Mouse (Mus musculus) left cerebral cortex, postnatal 36 days (tissue): ENCODE measurements around the gene Ubac1. TPM values are rescaled to one million over a fixed set of nuclear protein-coding genes. Genes with fewer than 3 reads are reported as not detected.
A peak's percentile ranks its signal among the peaks of the same experiment; 100 is the strongest.

ENCODE experiments used
- DNase-seq, 2 experiments: peaks; one replicate each; pipeline ENCODE4 v3.0.0; 2021 to 2022; ENCODE audit warnings: low spot score in 2 of 2, mixed read lengths in 1 of 2
- intact Hi-C: fragments of 180-260 bp; cut with DNase I; formaldehyde crosslinking; loops from one replicate; pipeline ENCODE4 v1.15.1; 2025
- total RNA-seq, 2 experiments: library from RNA; stranded (reverse); gene quantifications; 2 replicates each; pipeline ENCODE4 v1.2.3; 2021

Gene Ubac1
- total RNA-seq, 2 experiments from 2014 or later: 63.2 to 64.8 TPM

GRCm38 (mm10) chr2:26030288-26030687 is 8.7 kb upstream of the Ubac1 start:
- intact Hi-C loops: no loop called here
- no peak for DNase-seq

- intact Hi-C loops: loop anchor here (1.0 to 10.0 kb wide), 2 partner anchors 118 to 250 kb away; no protein-coding TSS in a partner anchor
- peak; percentile 33 to 39 for DNase-seq
These were observed 2.9 kb upstream of the Ubac1 start for GRCm38 (mm10) chr2:26024138-26025075.

DNA sequence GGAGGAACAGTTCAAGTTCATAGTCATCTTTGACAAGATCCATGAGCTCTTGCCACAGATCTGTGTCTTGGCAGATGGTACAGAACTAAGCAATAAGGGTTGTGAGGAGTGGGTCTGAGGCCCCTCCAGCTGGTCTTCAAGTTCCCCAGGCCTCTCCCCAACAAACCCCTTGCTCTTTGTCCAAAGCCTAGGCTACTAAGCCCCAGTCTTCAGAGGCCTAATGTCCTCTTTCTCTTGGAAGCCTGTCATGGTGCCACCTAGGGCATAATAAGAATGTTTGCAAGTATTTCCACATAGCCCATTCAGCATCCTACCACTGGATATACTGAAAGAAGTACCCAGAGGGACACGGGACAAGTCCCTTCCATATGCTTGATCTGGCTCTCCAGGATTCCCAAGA is 1.1 kb upstream of the Ubac1 start:
- no peak for DNase-seq
- intact Hi-C loops: loop anchor here (10.0 kb wide), 1 partner anchor 252 kb away; no protein-coding TSS in a partner anchor

DNA sequence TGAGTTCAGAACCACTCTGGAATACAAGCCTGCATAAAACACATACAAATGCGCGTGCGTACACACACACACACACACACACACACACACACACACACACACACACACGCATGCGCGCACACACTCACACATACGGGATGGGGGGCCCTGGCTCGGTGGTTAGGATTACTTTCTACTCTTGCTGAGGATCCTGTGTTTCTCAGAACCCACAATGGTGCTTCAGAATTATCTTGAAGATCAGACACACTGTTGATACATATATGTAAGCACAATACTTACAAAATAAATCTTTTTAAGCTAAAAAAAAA is 665 bp upstream of the Ubac1 start:
- intact Hi-C loops: loop anchor here (10.0 kb wide), 1 partner anchor 253 kb away; no protein-coding TSS in a partner anchor
- DNase-seq: no peak

- intact Hi-C loops: loop anchor here (2.0 to 10.0 kb wide), 3 partner anchors 38 to 254 kb away; partner anchors contain the start of gene Camsap1
- DNase-seq: peak; percentile 64 to 65
These were observed 610 bp downstream of the Ubac1 start for GRCm38 (mm10) chr2:26020714-26021560.

DNA sequence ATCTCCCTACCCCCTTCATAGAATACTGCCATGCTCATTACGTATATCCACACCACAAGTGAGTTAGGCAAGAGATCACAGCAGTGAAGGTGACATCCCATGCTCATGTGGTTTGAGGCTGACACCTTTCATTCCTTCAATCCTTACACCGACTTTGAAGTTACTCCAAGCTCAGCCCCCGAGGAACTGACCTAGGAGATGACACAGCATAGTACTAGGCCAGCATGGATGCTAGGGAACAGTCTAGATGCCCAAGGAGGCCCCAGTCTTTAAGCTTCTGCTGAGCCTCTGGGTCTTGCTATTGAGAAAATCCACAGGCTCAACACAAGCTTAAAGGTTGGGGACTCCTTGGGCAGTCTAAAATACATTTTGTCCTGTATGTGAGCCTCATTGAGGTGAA is 1.6 kb downstream of the Ubac1 start:
- intact Hi-C loops: loop anchor here (2.0 to 10.0 kb wide), 3 partner anchors 37 to 255 kb away; partner anchors contain the start of gene Camsap1

GRCm38 (mm10) chr2:26017326-26017725 is 4.2 kb downstream of the Ubac1 start:
- intact Hi-C loops: no loop called here
- no peak for DNase-seq

More for the DNA sequence above, 1.6 kb downstream of the Ubac1 start:
- no peak for DNase-seq

- intact Hi-C loops: no loop called here
- DNase-seq: no peak
These were observed 7.9 kb downstream of the Ubac1 start for GRCm38 (mm10) chr2:26013674-26014073.

DNA sequence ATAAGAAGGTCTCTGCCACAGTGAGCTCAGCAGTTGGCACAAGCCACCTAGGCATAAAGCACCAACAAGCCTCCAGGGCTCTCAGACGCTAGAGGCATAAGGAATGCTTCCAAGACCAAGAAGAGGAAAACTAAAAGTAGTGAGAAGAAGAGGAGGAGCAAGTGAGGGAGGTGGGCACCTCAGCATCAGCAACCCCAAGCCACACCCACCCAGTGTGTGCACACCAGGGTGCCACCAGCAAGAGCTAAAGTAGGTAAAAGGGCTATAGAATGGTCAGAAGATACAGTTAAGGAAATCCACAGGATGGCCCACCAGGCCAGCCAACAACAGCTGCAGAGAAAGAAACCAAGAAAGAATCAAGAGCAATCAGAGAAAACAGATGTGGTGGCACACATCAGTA is 10.1 kb downstream of the Ubac1 start:
- intact Hi-C loops: no loop called here
- DNase-seq: no peak

- no peak for DNase-seq
- intact Hi-C loops: loop anchor here (10.0 kb wide), 1 partner anchor 167 kb away; no protein-coding TSS in a partner anchor
These were observed 19.5 kb downstream of the Ubac1 start for GRCm38 (mm10) chr2:26002001-26002400.

- DNase-seq: no peak
- intact Hi-C loops: loop anchor here (10.0 kb wide), 1 partner anchor 166 kb away; no protein-coding TSS in a partner anchor
These were observed 20.4 kb downstream of the Ubac1 start for GRCm38 (mm10) chr2:26001136-26001535.

GRCm38 (mm10) chr2:25997716-25998115 is 23.8 kb downstream of the Ubac1 start:
- DNase-seq: no peak
- intact Hi-C loops: no loop called here

DNA sequence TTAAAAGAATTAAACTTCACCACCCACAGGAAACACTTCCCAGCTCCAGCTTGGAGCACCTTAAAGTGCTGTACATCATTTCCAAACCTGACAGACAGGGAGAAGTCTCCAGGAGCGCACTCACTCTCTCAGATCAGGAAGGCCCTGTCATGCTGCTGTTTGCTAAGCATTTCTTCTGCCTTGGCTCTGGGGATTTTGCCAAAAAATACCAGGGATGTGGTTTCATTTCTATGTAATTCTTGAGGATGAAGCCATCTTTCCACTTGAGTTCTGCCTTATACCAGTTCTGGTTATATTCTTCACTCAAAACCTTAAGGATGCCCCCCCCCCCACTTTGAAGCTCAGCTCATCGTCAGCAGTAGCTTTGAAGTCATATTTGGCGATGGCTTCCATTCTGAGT is 26.8 kb downstream of the Ubac1 start:
- intact Hi-C loops: no loop called here

GRCm38 (mm10) chr2:25992285-25992684 is 29.3 kb downstream of the Ubac1 start:
- intact Hi-C loops: no loop called here
- no peak for DNase-seq

More for the DNA sequence above, 26.8 kb downstream of the Ubac1 start:
- DNase-seq: no peak

- no peak for DNase-seq
- intact Hi-C loops: no loop called here
These were observed 31.9 kb downstream of the Ubac1 start for GRCm38 (mm10) chr2:25989651-25990050.

GRCm38 (mm10) chr2:25987817-25988216 is 33.7 kb downstream of the Ubac1 start:
- intact Hi-C loops: no loop called here
- no peak for DNase-seq

GRCm38 (mm10) chr2:25986601-25987000 is 34.9 kb downstream of the Ubac1 start:
- no peak for DNase-seq
- intact Hi-C loops: no loop called here

- peak; percentile 99 for DNase-seq
These were observed 38.2 kb downstream of the Ubac1 start, which contains the start of gene Camsap1 for GRCm38 (mm10) chr2:25983159-25983907. Gene Camsap1, minus strand, starts transcription at chr2:25983282.

More at GRCm38 (mm10) chr2:25983159-25983907, 38.2 kb downstream of the Ubac1 start, which contains the start of gene Camsap1:
- intact Hi-C loops: loop anchor here (2.0 to 5.0 kb wide), 3 partner anchors 37 to 121 kb away; partner anchors contain the start of genes Kcnt1 and Ubac1
